Comparison of ENCODE assay signal across 31 mouse cellular contexts in genomic region chr12:32273474-32273873, GRCm38 (mm10).
"Had no signal": no experiment of that assay in that cellular context is flagged by ENCODE, and none has a peak within 500 bp of the region (broad histone marks: within the 10 kb centered on the region; RNA-seq: fewer than 3 reads in every experiment).

No protein-coding gene starts in this region.

- H3K4me3 ChIP-seq: limb, embryonic 10.5 days; limb, embryonic 12.5 days; limb, embryonic 13.5 days; limb, embryonic 15.5 days; liver, embryonic 12.5 days; liver, embryonic 13.5 days; liver, embryonic 15.5 days; lung, embryonic 15.5 days; megakaryocyte, embryonic 14.5 days; midbrain, embryonic 10.5 days; midbrain, embryonic 12.5 days; midbrain, embryonic 13.5 days; midbrain, embryonic 15.5 days; myocyte; neural tube, embryonic 12.5 days had no signal

- ATAC-seq: liver, embryonic 12.5 days; liver, postnatal 0 days; lung, postnatal 0 days; midbrain, embryonic 13.5 days; midbrain, embryonic 15.5 days; midbrain, embryonic 16.5 days had no signal

- H3K4me1 ChIP-seq: limb, embryonic 10.5 days; limb, embryonic 12.5 days; limb, embryonic 13.5 days; limb, embryonic 15.5 days; lung, embryonic 15.5 days; midbrain, embryonic 10.5 days; midbrain, embryonic 12.5 days; midbrain, embryonic 13.5 days; midbrain, embryonic 15.5 days; neural tube, embryonic 12.5 days had no signal

- H3K9ac ChIP-seq: limb, embryonic 12.5 days; limb, embryonic 13.5 days; limb, embryonic 15.5 days; liver, embryonic 12.5 days; liver, embryonic 13.5 days; liver, embryonic 14.5 days; liver, embryonic 15.5 days; liver, postnatal 0 days; lung, embryonic 14.5 days; lung, embryonic 15.5 days; midbrain, embryonic 12.5 days; midbrain, embryonic 13.5 days; midbrain, embryonic 15.5 days; neural tube, embryonic 12.5 days had no signal

- H3K9me3 ChIP-seq: limb, embryonic 10.5 days; limb, embryonic 13.5 days; limb, embryonic 15.5 days; liver, embryonic 13.5 days; liver, embryonic 15.5 days; lung, embryonic 15.5 days; midbrain, embryonic 13.5 days; midbrain, embryonic 15.5 days had no signal

- H3K4me2 ChIP-seq: limb, embryonic 12.5 days; limb, embryonic 13.5 days; limb, embryonic 15.5 days; liver, embryonic 12.5 days; liver, embryonic 13.5 days; liver, embryonic 15.5 days; lung, embryonic 14.5 days; lung, embryonic 15.5 days; midbrain, embryonic 11.5 days; midbrain, embryonic 12.5 days; midbrain, embryonic 13.5 days; midbrain, embryonic 15.5 days; neural tube, embryonic 12.5 days had no signal

- DNase-seq: left cerebral cortex, postnatal 4 days; liver; liver, embryonic 13.5 days; liver, postnatal 0 days; lung, adult 18-20 months; lung, adult 2 months; lung, embryonic 14.5 days; lung, postnatal 10 days; lung, postnatal 14 days; lung, postnatal 36 days; lung, postnatal 4 days; midbrain, embryonic 14.5 days had no signal

- H3K27me3 ChIP-seq: limb, embryonic 12.5 days; limb, embryonic 13.5 days; limb, embryonic 15.5 days; liver, embryonic 12.5 days; liver, embryonic 13.5 days; liver, embryonic 15.5 days; lung, embryonic 15.5 days; megakaryocyte, embryonic 14.5 days; midbrain, embryonic 12.5 days; midbrain, embryonic 13.5 days; midbrain, embryonic 15.5 days; neural tube, embryonic 12.5 days had no signal

- H3K27ac ChIP-seq: limb, embryonic 10.5 days; limb, embryonic 12.5 days; limb, embryonic 13.5 days; limb, embryonic 15.5 days; liver, embryonic 12.5 days; liver, embryonic 13.5 days; liver, embryonic 14.5 days; liver, embryonic 15.5 days; lung, embryonic 15.5 days; macrophage; midbrain, embryonic 10.5 days; midbrain, embryonic 12.5 days; midbrain, embryonic 13.5 days; midbrain, embryonic 15.5 days; neural tube, embryonic 12.5 days had no signal

- H3K36me3 ChIP-seq: limb, embryonic 10.5 days; limb, embryonic 12.5 days; limb, embryonic 13.5 days; limb, embryonic 15.5 days; liver, embryonic 12.5 days; liver, embryonic 13.5 days; liver, embryonic 15.5 days; lung, embryonic 15.5 days; midbrain, embryonic 10.5 days; midbrain, embryonic 12.5 days; midbrain, embryonic 13.5 days; midbrain, embryonic 15.5 days; neural tube, embryonic 12.5 days had no signal
